Mouse (Mus musculus) heart, embryonic 11.5 days (tissue): ENCODE measurements around the gene Gm47283. TPM values are rescaled to one million over a fixed set of nuclear protein-coding genes. Genes with fewer than 3 reads are reported as not detected.
"Not testable (repeated sequence)": the region's sequence is repeated elsewhere in the genome, so short reads cannot be mapped to it uniquely, and the experiment has no call there.

Experiments
- ATAC-seq: fragments of 200-750 bp; cut with Nextera tagmentation; replicated peaks from 2 replicates; pipeline ENCODE4 v1.8.0; 2017; ENCODE audit warnings: moderate library complexity; ENCODE audit not compliant: insufficient number of reproducible peaks, low FRiP score, low TSS enrichment
- H3K27ac ChIP-seq: fragments of 300-500 bp; sonication (generic); 2 replicates; pipeline ENCODE4 v1.5.1; 2014; ENCODE audit warnings: mild to moderate bottlenecking, low read depth, low read length
- H3K27me3 ChIP-seq: fragments of 300-500 bp; sonication (generic); 2 replicates; pipeline ENCODE4 v1.6.1; 2014; ENCODE audit warnings: mild to moderate bottlenecking, low read length, mixed read lengths; ENCODE audit not compliant: control insufficient read depth, insufficient read depth
- H3K36me3 ChIP-seq: fragments of 300-500 bp; sonication (generic); 2 replicates; pipeline ENCODE4 v1.6.1; 2014; ENCODE audit warnings: mild to moderate bottlenecking, low read length, moderate library complexity, mixed read lengths; ENCODE audit not compliant: control insufficient read depth, insufficient read depth
- H3K4me1 ChIP-seq: fragments of 300-500 bp; sonication (generic); 2 replicates; pipeline ENCODE4 v1.6.1; 2014; ENCODE audit warnings: low read length; ENCODE audit not compliant: control insufficient read depth, insufficient read depth
- H3K4me2 ChIP-seq: fragments of 300-500 bp; sonication (generic); 2 replicates; pipeline ENCODE4 v1.6.1; 2014; ENCODE audit warnings: mild to moderate bottlenecking, moderate library complexity
- H3K4me3 ChIP-seq: fragments of 300-500 bp; sonication (generic); 2 replicates; pipeline ENCODE4 v1.5.1; 2014; ENCODE audit warnings: low read depth, low read length
- H3K9ac ChIP-seq: fragments of 300-500 bp; sonication (generic); 2 replicates; pipeline ENCODE4 v1.6.1; 2014; ENCODE audit warnings: mild to moderate bottlenecking, low read depth, low read length, moderate library complexity
- H3K9me3 ChIP-seq: fragments of 300-500 bp; sonication (generic); replicated peaks from 2 replicates; pipeline ENCODE4 v1.6.1; 2016; ENCODE audit warnings: low read length; ENCODE audit not compliant: control insufficient read depth
- WGBS: fragments of 180-500 bp; shearing (Covaris S2); extraction: QIAGEN DNeasy Blood & Tissue Kit; methylation state at CpG from one replicate; pipeline ENCODE4 v1.1.7; 2014; ENCODE audit not compliant: insufficient replicate concordance; 5-methylcytosine and 5-hydroxymethylcytosine counted together
- polyA plus RNA-seq: library from polyadenylated mRNA; unstranded; fragments of >200 nt; fragmentation: Nextera tagmentation; extraction: Ambion mirVana; gene quantifications from 2 replicates; pipeline ENCODE4 v1.2.1, GENCODE M21; 2014

Gm47283 gene
- polyA plus RNA-seq, 1 experiment from 2014 or later = not detected

DNA sequence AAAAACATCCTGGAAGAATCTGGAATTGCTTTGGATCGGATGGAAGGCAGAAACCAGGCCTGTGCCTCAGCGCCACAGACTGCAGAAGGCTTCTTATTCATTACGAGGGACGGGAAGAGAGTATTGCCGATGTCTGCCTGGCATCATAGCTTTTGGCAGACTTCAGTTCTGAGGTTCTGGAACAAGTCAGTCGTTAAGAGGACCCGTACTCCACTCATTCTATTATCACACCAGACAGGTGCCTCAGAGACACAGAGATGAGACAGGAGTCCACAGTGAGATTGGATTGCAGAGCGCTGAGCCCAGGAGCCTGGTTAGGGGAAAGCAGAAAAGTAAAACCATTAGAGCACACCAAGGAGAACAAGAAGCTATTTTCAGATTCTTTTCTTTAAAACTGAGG lies 54.5 kb downstream of the Gm47283 start, which contains the start of gene Gm21748:
Gm21748 (minus strand) TSS at position 101 of the 400 bp plus-strand sequence.
- H3K27ac ChIP-seq, ATAC-seq, H3K4me1 ChIP-seq, H3K9me3 ChIP-seq, H3K9ac ChIP-seq, H3K4me3 ChIP-seq, H3K27me3 ChIP-seq, H3K36me3 ChIP-seq, H3K4me2 ChIP-seq: not testable (repeated sequence)
- WGBS = no CpG with 5 or more reads among the region's 8 CpGs

Other genes with a start within 250 kb of the Gm47283 start
- not detected in 2 replicates for gene Gm21860, start 29.9 kb upstream of the Gm47283 start, polyA plus RNA-seq
- gene Gm21748, start 54.4 kb downstream of the Gm47283 start, polyA plus RNA-seq = not detected in 2 replicates